Mouse (Mus musculus): ENCODE data around the gene Nsd2.

GRCm38 (mm10) chr5:33900101-33900500 is 79.6 kb downstream of the Nsd2 start:
- no peak for TF ChIP-seq CTCF (IDR thresholded peaks at IDR 0.05; ENCODE audit: control insufficient read depth, insufficient read depth, low read length)
- no peak for TF ChIP-seq POLR2A (IDR thresholded peaks at IDR 0.05; ENCODE audit: borderline replicate concordance, control insufficient read depth, low read depth, low read length)

All from bone marrow, adult 2 months (tissue).